Mouse (Mus musculus) neural tube, embryonic 15.5 days (tissue): Measurements from ENCODE around the gene Cyp1a1. TPM values are rescaled to one million over a fixed set of nuclear protein-coding genes. Genes with fewer than 3 reads are reported as not detected.
A peak's percentile ranks its signal among the peaks of the same experiment; 100 is the strongest.

ENCODE experiments used
- ATAC-seq: fragments of 200-750 bp; cut with Nextera tagmentation; 2 replicates; pipeline ENCODE4 v1.8.0; 2017; ENCODE audit warnings: mild to moderate bottlenecking, moderate TSS enrichment, moderate library complexity; ENCODE audit not compliant: low FRiP score
- H3K27ac ChIP-seq: fragments of 300-500 bp; sonication (generic); replicated peaks from 2 replicates; pipeline ENCODE4 v1.5.1; 2015; ENCODE audit warnings: mild to moderate bottlenecking, inconsistent platforms
- H3K27me3 ChIP-seq: fragments of 300-500 bp; sonication (generic); replicated peaks from 2 replicates; pipeline ENCODE4 v1.6.1; 2015; ENCODE audit warnings: inconsistent platforms
- H3K36me3 ChIP-seq: fragments of 300-500 bp; sonication (generic); 2 replicates; pipeline ENCODE4 v1.6.1; 2015; ENCODE audit warnings: inconsistent platforms
- H3K4me1 ChIP-seq: fragments of 300-500 bp; sonication (generic); 2 replicates; pipeline ENCODE4 v1.6.1; 2015; ENCODE audit warnings: inconsistent platforms
- H3K4me2 ChIP-seq: fragments of 300-500 bp; sonication (generic); 2 replicates; pipeline ENCODE4 v1.6.1; 2015; ENCODE audit warnings: inconsistent platforms, mild to moderate bottlenecking, moderate library complexity
- H3K4me3 ChIP-seq: fragments of 300-500 bp; sonication (generic); replicated peaks from 2 replicates; pipeline ENCODE4 v1.5.1; 2015; ENCODE audit warnings: mild to moderate bottlenecking, inconsistent platforms
- H3K9ac ChIP-seq: fragments of 300-500 bp; sonication (generic); replicated peaks from 2 replicates; pipeline ENCODE4 v1.6.1; 2015; ENCODE audit warnings: mild to moderate bottlenecking, inconsistent platforms
- H3K9me3 ChIP-seq: fragments of 300-500 bp; sonication (generic); replicated peaks from 2 replicates; pipeline ENCODE4 v1.6.1; 2016; ENCODE audit warnings: inconsistent platforms
- WGBS: fragments of 180-500 bp; shearing (Covaris S2); methylation state at CpG from one replicate; pipeline ENCODE4 v1.1.7; 2015; ENCODE audit warnings: mixed read lengths; 5-methylcytosine and 5-hydroxymethylcytosine counted together
- polyA plus RNA-seq: library from polyadenylated mRNA; unstranded; fragments of >200 nt; fragmentation: Nextera tagmentation; extraction: Ambion mirVana; gene quantifications from 2 replicates; pipeline ENCODE4 v1.2.1, GENCODE M21; 2015

The Cyp1a1 gene
- polyA plus RNA-seq, 1 experiment from 2014 or later: 0.12 TPM

- no peak overlapping the region for H3K4me2 ChIP-seq
- H3K4me1 ChIP-seq: peaks cover 6% of the 10 kb centered on the region
- no peak overlapping the region for H3K27ac ChIP-seq
- no peaks in the 10 kb centered on the region for H3K36me3 ChIP-seq
- H3K27me3 ChIP-seq: no peaks in the 10 kb centered on the region
- no peaks in the 10 kb centered on the region for H3K9me3 ChIP-seq
- H3K9ac ChIP-seq: no peak overlapping the region
- H3K4me3 ChIP-seq: no peak overlapping the region
- 92% methylated on average over 4 of the region's 4 CpGs for WGBS
- no peak for ATAC-seq
These were observed 28.8 kb upstream of the Cyp1a1 start for GRCm38 (mm10) chr9:57658970-57659369.

DNA sequence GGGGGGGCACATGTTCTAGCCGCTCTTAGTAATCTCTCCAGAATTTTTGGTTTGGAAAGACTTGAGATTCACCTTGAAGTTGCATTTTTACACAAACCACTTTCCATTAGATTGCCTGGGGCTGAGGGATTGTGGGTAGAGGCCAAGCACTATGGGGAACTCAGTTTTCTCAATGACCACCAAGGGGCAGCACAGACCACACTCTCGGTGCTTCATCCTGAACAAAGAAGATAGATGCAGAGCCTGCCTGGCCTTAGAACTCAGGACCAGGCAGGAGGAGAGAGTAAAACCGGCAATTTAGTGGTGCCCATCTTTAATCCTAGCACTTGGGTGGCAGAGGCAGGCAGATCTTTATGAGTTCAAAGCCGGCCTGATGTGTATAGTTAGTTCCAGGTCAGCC is 28.0 kb upstream of the Cyp1a1 start:
- 19% methylated on average over 4 of the region's 4 CpGs for WGBS
- H3K36me3 ChIP-seq: no peaks in the 10 kb centered on the region
- peaks cover 6% of the 10 kb centered on the region for H3K4me1 ChIP-seq
- no peak overlapping the region for H3K4me2 ChIP-seq
- H3K9ac ChIP-seq: no peak overlapping the region
- no peak overlapping the region for H3K27ac ChIP-seq
- peak; percentile 72; the same call in 1 of the 2 replicates for ATAC-seq
- H3K4me3 ChIP-seq: no peak overlapping the region
- H3K9me3 ChIP-seq: no peaks in the 10 kb centered on the region
- H3K27me3 ChIP-seq: no peaks in the 10 kb centered on the region

DNA sequence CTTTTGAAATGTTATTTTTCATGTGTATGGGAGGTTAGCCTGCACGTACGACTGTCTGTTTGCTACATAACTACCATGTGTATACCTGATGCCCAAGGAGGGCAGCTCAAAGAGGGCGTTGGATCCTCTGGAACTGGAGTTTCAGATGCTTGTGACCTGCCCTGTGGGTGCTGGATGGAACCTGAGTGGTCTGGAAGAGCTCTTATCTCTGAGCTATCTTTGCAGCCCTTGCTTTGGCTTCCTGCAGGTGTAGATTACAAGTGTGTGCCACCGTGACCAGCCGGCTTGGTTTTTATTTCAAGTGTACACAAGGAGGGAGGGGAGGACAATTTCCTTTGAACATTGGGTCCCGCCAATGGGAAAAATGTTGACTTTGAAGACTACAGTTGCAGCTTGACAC is 27.2 kb upstream of the Cyp1a1 start:
- WGBS: 82% methylated on average over 6 of the region's 6 CpGs
- no peaks in the 10 kb centered on the region for H3K36me3 ChIP-seq

GRCm38 (mm10) chr9:57661552-57661951 is 26.2 kb upstream of the Cyp1a1 start:
- no peak overlapping the region for H3K27ac ChIP-seq
- H3K4me3 ChIP-seq: no peak overlapping the region
- no peak overlapping the region for H3K9ac ChIP-seq
- H3K4me2 ChIP-seq: no peak overlapping the region
- no peaks in the 10 kb centered on the region for H3K27me3 ChIP-seq
- H3K4me1 ChIP-seq: no peaks in the 10 kb centered on the region
- no peak for ATAC-seq
- no peaks in the 10 kb centered on the region for H3K9me3 ChIP-seq
- no peaks in the 10 kb centered on the region for H3K36me3 ChIP-seq
- WGBS: 78% methylated on average over 3 of the region's 3 CpGs

More for the DNA sequence above, 27.2 kb upstream of the Cyp1a1 start:
- no peak overlapping the region for H3K9ac ChIP-seq
- H3K4me3 ChIP-seq: no peak overlapping the region
- H3K27ac ChIP-seq: no peak overlapping the region
- no peaks in the 10 kb centered on the region for H3K27me3 ChIP-seq
- H3K4me1 ChIP-seq: peaks cover 5% of the 10 kb centered on the region
- no peak for ATAC-seq
- H3K4me2 ChIP-seq: no peak overlapping the region
- no peaks in the 10 kb centered on the region for H3K9me3 ChIP-seq

DNA sequence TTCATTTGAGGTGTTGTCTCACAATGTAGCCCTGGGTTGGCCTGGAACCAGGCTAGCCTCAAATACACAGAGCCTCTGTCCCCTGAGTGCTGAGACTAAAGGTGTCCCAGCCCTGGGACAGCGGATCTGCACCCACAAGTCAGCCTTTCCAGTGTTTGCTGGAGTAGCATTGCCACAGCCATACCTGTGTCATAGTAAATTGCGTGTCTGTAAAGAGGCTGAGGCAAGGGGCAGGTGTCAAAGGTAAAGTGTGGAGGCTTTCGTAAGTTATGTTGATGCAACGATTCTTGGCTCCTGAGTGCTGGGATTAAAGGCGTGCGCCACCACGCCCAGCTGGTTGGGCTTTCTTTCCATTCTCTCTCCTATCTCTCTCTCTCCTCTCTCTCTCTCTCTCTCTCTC is 23.1 kb upstream of the Cyp1a1 start:
- Histone ChIP-seq H3K4me1 (no peaks in the 10 kb centered on the region), H3K27me3 (no peaks in the 10 kb centered on the region), H3K4me3 (no peak overlapping the region), H3K4me2 (no peak overlapping the region), H3K9me3 (no peaks in the 10 kb centered on the region), H3K27ac (no peak overlapping the region), H3K9ac (no peak overlapping the region), H3K36me3 (no peaks in the 10 kb centered on the region)
- no peak for ATAC-seq
- WGBS: 69% methylated on average over 7 of the region's 7 CpGs

GRCm38 (mm10) chr9:57666536-57666935 is 21.2 kb upstream of the Cyp1a1 start:
- Histone ChIP-seq H3K9ac (no peak overlapping the region), H3K4me3 (no peak overlapping the region), H3K27ac (no peak overlapping the region), H3K4me2 (no peak overlapping the region), H3K4me1 (no peaks in the 10 kb centered on the region), H3K36me3 (no peaks in the 10 kb centered on the region), H3K9me3 (no peaks in the 10 kb centered on the region), H3K27me3 (no peaks in the 10 kb centered on the region)
- WGBS: 85% methylated on average over 8 of the region's 8 CpGs
- ATAC-seq: no peak

GRCm38 (mm10) chr9:57667136-57667535 is 20.6 kb upstream of the Cyp1a1 start:
- H3K9me3 ChIP-seq: no peaks in the 10 kb centered on the region
- ATAC-seq: no peak
- no peak overlapping the region for H3K4me3 ChIP-seq

GRCm38 (mm10) chr9:57667817-57668216 is 19.9 kb upstream of the Cyp1a1 start:
- H3K4me1 ChIP-seq: no peaks in the 10 kb centered on the region
- no peak overlapping the region for H3K9ac ChIP-seq
- ATAC-seq: no peak
- no peak overlapping the region for H3K4me3 ChIP-seq
- no peaks in the 10 kb centered on the region for H3K36me3 ChIP-seq
- H3K27me3 ChIP-seq: no peaks in the 10 kb centered on the region
- 59% methylated on average over 11 of the region's 11 CpGs for WGBS
- no peak overlapping the region for H3K4me2 ChIP-seq
- H3K27ac ChIP-seq: no peak overlapping the region
- H3K9me3 ChIP-seq: no peaks in the 10 kb centered on the region

More at GRCm38 (mm10) chr9:57667136-57667535, 20.6 kb upstream of the Cyp1a1 start:
- Histone ChIP-seq H3K9ac (no peak overlapping the region), H3K27me3 (no peaks in the 10 kb centered on the region), H3K4me2 (no peak overlapping the region), H3K4me1 (no peaks in the 10 kb centered on the region), H3K36me3 (no peaks in the 10 kb centered on the region), H3K27ac (no peak overlapping the region)
- 84% methylated on average over 3 of the region's 3 CpGs for WGBS

DNA sequence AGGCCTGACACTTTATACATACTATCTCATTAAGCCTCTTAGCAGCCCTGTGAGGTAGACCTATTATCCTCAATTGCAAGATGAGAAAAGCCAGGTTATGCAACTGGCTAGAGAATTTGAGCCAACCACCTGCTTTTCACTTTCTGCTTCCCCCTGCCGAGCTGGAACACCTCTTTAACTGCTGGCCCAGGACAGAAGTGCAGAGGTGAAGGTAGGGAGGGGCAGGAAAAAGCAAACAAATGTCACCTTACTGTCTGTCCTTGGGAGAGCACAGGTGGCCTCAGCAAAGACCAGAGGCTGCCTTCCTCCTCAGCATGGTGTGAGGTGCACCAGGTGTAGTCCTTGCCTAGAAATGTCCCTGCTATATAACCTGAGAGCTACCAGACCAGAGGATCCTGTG is 19.5 kb upstream of the Cyp1a1 start:
- ATAC-seq: no peak
- no peaks in the 10 kb centered on the region for H3K9me3 ChIP-seq
- no peak overlapping the region for H3K9ac ChIP-seq
- no peaks in the 10 kb centered on the region for H3K36me3 ChIP-seq
- H3K4me3 ChIP-seq: no peak overlapping the region
- no peaks in the 10 kb centered on the region for H3K4me1 ChIP-seq
- WGBS: 31% methylated on average over 1 of the region's 1 CpGs
- H3K27me3 ChIP-seq: no peaks in the 10 kb centered on the region
- no peak overlapping the region for H3K4me2 ChIP-seq
- H3K27ac ChIP-seq: no peak overlapping the region

GRCm38 (mm10) chr9:57669566-57669965 is 18.2 kb upstream of the Cyp1a1 start:
- 83% methylated on average over 3 of the region's 3 CpGs for WGBS
- Histone ChIP-seq H3K9ac (no peak overlapping the region), H3K4me3 (no peak overlapping the region), H3K4me2 (no peak overlapping the region), H3K36me3 (no peaks in the 10 kb centered on the region), H3K9me3 (no peaks in the 10 kb centered on the region), H3K27ac (no peak overlapping the region), H3K27me3 (no peaks in the 10 kb centered on the region), H3K4me1 (no peaks in the 10 kb centered on the region)
- ATAC-seq: no peak

DNA sequence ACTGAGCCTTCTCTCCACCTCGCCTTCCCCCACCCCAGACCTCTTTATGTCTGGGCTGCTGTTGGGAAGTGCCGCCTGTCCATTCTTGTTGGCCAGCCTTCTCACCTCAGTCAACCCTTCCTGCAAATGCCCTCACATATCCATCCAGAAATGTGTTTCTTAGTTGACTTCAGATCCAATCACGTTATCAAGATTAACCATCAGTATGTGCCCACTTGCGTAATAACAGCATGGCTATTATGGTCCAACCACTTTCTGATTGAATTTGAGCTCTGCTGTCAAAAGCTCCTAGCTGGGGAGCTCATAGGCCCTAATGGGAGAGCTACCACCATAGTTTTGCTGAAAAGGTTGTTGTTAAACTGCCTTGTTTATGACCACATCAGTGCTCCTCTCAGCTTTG is 16.7 kb upstream of the Cyp1a1 start:
- Histone ChIP-seq H3K27me3 (no peaks in the 10 kb centered on the region), H3K9ac (no peak overlapping the region), H3K4me2 (no peak overlapping the region), H3K27ac (no peak overlapping the region), H3K4me1 (no peaks in the 10 kb centered on the region), H3K9me3 (no peaks in the 10 kb centered on the region), H3K36me3 (no peaks in the 10 kb centered on the region), H3K4me3 (no peak overlapping the region)
- WGBS: 93% methylated on average over 4 of the region's 4 CpGs
- no peak for ATAC-seq

DNA sequence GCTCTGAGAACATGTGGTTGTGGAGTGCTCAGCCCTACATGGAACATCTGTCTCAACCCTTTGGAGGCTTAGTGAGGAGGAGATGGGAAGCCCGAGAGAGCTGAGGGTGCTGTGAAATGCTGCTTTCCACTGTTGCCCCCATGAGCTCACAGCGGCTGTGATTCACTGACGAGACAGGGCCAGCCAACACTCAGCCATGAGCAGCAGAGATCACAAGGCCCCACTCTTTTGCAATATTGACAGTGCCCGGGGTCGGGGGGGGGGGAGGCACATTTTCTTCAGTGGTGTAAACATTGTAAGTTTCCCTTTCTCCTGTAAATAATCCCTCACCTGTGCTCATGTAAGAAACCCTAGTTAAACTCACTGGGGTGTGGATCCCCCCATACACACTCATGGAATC is 16.2 kb upstream of the Cyp1a1 start:
- H3K36me3 ChIP-seq: no peaks in the 10 kb centered on the region
- no peaks in the 10 kb centered on the region for H3K4me1 ChIP-seq
- H3K4me2 ChIP-seq: no peak overlapping the region
- no peak overlapping the region for H3K9ac ChIP-seq
- no peak overlapping the region for H3K27ac ChIP-seq
- H3K9me3 ChIP-seq: no peaks in the 10 kb centered on the region
- no peak overlapping the region for H3K4me3 ChIP-seq
- no peak for ATAC-seq
- 86% methylated on average over 5 of the region's 5 CpGs for WGBS
- no peaks in the 10 kb centered on the region for H3K27me3 ChIP-seq

GRCm38 (mm10) chr9:57681411-57681810 is 6.3 kb upstream of the Cyp1a1 start:
- Histone ChIP-seq H3K4me1 (no peaks in the 10 kb centered on the region), H3K27me3 (no peaks in the 10 kb centered on the region), H3K27ac (no peak overlapping the region), H3K36me3 (no peaks in the 10 kb centered on the region), H3K4me2 (no peak overlapping the region), H3K4me3 (no peak overlapping the region), H3K9ac (no peak overlapping the region), H3K9me3 (no peaks in the 10 kb centered on the region)
- WGBS: 90% methylated on average over 10 of the region's 10 CpGs
- no peak for ATAC-seq
